Mouse (Mus musculus) left cerebral cortex, postnatal 36 days (tissue): ENCODE measurements at regions not wholly inside any gene's neighbourhood (a gene's known extent, or its start where the extent isn't known, plus 50 kb on each side); places are given as distances from the start of the nearest gene placed in this dataset. TPM values are rescaled to one million over a fixed set of nuclear protein-coding genes. Genes with fewer than 3 reads are reported as not detected.

Experiments
- DNase-seq, 2 experiments: peaks; one replicate each; pipeline ENCODE4 v3.0.0; 2021 to 2022; ENCODE audit warnings: low spot score in 2 of 2, mixed read lengths in 1 of 2
- intact Hi-C: fragments of 180-260 bp; cut with DNase I; formaldehyde crosslinking; loops from one replicate; pipeline ENCODE4 v1.15.1; 2025
- microRNA-seq: library from miRNA; unstranded; fragments of <30 nt; microRNA quantifications from one replicate; pipeline ENCODE4 v1.2.0, GENCODE M21; 2022

GRCm38 (mm10) chr10:60893810-60894147, 62.4 kb upstream of the Unc5b start:
- DNase-seq, result no peak
- intact Hi-C loops, result no loop called here

- no peak for DNase-seq
- intact Hi-C loops, result no loop called here
Observed at GRCm38 (mm10) chr10:60893130-60893809, 61.9 kb upstream of the Unc5b start.

DNA sequence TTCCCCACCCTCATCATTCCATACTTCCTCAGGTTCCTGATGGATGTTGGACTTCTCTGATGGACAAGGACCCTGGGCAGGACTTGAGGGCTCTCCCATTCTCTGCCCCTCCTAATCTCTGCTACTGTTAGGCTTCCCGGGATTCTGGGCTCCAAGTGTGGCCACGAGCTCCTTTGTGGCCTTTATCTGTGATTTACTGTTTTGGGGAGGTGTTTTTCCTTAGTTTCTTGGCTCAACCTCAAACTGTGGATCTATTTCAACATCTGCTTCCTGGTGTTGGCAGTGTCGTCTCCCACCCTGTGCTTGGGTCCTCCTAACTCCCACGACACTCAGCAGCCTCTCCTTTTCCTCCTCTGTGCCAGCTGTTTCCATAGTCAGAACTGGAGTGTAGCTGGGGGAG, 61.3 kb upstream of the Unc5b start:
- intact Hi-C loops, result no loop called here
- no peak for DNase-seq

DNA sequence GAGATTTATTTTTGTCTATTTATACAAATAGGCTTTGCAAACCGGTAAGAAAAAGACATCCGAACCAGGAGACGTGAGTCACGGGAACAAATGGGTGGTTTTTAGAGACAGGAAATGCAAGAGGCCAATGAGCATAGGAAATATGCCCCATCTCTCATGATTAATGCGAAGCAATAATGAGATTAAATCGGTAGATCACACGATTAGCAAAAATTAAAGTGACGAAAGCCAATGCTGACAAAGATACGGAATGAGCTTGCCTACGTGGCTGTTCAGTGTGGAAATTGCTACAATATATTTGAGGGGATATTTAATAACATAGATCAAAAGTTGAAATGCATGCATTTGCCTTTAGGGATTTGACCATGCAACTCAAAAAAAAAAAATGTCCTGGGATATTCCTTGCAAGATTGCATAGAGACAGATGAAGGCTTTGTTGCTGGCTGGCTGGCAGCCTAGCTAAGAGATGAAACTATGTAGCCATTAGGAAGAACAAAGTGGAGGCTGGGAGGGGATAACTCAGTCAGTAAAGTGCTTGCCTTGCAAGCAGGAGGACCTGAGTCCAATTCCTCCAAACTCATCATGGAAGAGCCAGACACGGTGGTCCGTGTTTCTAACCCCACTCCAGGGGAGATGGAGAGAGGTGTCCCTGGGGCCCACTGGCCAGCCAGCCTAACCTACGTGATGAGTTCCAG, 60.2 kb upstream of the Unc5b start:
- intact Hi-C loops, result no loop called here
- DNase-seq, result no peak

DNA sequence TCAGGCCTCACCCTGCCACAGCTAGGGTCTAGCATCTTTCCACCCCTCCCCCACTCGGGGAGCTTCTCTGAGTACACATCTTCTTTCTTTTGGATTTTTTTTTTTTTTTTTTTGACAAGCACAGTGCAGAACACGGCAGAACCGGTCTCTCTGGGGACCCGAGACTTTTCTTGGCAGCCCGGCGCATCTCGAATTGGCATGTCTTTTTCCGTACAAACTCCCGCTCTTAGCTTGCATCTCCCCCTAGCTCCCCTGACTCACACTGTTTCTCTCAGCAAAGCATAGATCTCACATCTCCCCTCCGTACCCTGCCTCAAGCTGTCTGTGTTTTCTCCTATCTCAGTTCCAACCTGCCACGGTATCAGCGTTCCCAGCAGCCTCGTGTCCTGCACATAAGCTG, 58.4 kb upstream of the Unc5b start:
- intact Hi-C loops, result no loop called here
- DNase-seq, result no peak

- intact Hi-C loops, result no loop called here
- no peak for DNase-seq
Observed at GRCm38 (mm10) chr10:60888541-60888940, 57.2 kb upstream of the Unc5b start.

DNA sequence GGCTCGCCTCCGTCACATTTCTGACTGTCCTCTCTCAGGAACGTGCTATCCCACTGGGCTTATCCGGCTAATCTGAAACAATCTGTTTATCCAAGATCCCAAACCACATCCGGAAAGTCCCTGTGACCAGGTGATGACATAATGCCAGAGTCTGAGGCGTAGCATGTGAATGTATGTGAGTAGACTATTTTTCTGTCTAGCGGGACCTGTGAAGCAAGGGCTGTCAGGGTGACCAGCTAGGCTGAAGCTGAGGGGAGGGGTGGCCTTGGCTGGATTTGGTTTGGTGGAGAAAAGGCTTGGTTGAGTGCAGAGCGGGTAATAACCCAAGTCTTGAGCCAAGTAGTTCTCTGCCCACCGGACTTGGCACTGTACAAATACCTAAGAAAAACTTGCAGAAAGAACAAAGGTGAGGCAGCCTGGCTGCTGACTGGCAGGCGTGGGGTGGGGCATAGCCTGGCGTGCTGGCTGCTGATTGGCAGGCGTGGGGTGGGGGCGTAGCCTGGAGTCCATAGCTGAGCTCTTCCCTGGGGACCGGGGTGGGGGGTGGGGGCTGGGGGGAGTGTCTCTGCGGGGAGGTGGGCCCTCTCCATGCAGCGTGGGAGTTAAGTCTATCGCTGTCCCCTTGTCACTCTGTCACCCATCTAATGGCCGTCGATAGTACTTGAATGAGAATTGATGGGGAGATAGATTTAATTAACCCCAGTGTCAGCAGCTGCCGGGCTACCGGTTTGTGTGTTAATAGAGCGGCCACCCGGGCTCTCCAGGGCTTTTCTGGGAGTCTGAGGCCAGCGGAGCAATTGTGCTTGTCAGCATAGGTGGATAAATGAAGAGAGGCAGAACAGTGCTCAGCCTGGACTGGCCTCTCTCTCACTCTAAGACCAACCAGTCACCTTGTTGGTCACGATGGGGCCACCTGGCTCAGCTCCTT, 54.2 kb upstream of the Unc5b start:
- intact Hi-C loops, result no loop called here
- DNase-seq, result no peak

- DNase-seq, result no peak
Observed at GRCm38 (mm10) chr10:60884806-60885205, 53.4 kb upstream of the Unc5b start.

More at GRCm38 (mm10) chr10:60884806-60885205, 53.4 kb upstream of the Unc5b start:
- intact Hi-C loops, result no loop called here

Small RNA genes lying in the stretch of these regions (microRNA-seq; reads per million reads assigned to microRNA genes)
- gene Mir466j (not detected), gene Mir6408 (not detected)
